Mouse (Mus musculus) CD4-positive naive resting alpha-beta T cell, adult 76 days (primary cell): ENCODE measurements around the gene Dio3. TPM values are rescaled to one million over a fixed set of nuclear protein-coding genes. Genes with fewer than 3 reads are reported as not detected.

ENCODE experiments used
- total RNA-seq: library from RNA; stranded (reverse); gene quantifications from one replicate; pipeline ENCODE4 v1.2.4, GENCODE M21; 2023

Dio3 gene
- not detected for total RNA-seq

DNA sequence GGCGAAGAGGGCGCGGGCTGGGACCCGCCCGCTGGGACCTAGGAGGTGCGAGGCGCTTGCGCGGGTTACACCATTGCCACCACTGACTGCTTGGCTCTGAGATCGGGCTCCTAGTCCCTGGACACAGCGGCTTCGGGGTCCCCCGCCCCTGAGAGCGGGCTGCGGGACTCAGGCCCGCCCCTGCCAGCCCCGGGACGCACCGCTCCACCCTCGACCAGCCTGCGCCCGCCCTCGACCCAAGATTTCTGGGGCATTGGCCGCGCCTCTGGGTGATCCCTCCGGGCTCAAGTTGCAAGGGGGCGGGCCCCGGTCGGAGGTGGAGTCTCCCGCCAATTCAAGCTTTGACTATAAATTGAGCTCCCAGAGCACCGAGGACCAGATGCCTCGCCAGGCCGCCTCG is at the start of gene Dio3:
Dio3 (plus strand) TSS at position 216 of the 400 bp plus-strand sequence.

Other genes with a start within 250 kb of the Dio3 start
- gene Ppp2r5c, start 168.1 kb downstream of the Dio3 start, total RNA-seq: 134 TPM